Mouse (Mus musculus): ENCODE measurements at regions not wholly inside any gene's neighbourhood (a gene's known extent, or its start where the extent isn't known, plus 50 kb on each side); places are given as distances from the start of the nearest gene placed in this dataset.

GRCm38 (mm10) chr1:183699284-183699683 lies 281.3 kb downstream of the Hhipl2 start:
- whole genome bisulfite sequencing = 80% methylated on average over 11 of the region's 11 CpGs
- no peak for ATAC-seq (ENCODE audit: low FRiP score, low read depth)
- H3K4me2 ChIP-seq (replicated peaks; ENCODE audit: low read depth, low read length, severe bottlenecking) = no peak overlapping the region
- no peak for DNase-seq (ENCODE audit: low spot score)
- no peaks in the 10 kb centered on the region for H3K9me3 ChIP-seq (ENCODE audit: control insufficient read depth, low read length)
- no peak overlapping the region for H3K9ac ChIP-seq (ENCODE audit: low read depth, low read length, severe bottlenecking)
- no peak for TF ChIP-seq POLR2A (IDR thresholded peaks at IDR 0.05; ENCODE audit: borderline replicate concordance, extremely low read depth, insufficient read depth, insufficient read length)
- H3K27me3 ChIP-seq (ENCODE audit: control insufficient read depth, insufficient read depth, low read length) = no peaks in the 10 kb centered on the region
- no peaks in the 10 kb centered on the region for H3K36me3 ChIP-seq (ENCODE audit: control insufficient read depth, insufficient read depth, low read length)
- no peaks in the 10 kb centered on the region for H3K4me1 ChIP-seq (ENCODE audit: control insufficient read depth, insufficient read depth, low read length)
- no peak overlapping the region for H3K27ac ChIP-seq (replicated peaks; ENCODE audit: low read depth, low read length)
- H3K4me3 ChIP-seq (replicated peaks; ENCODE audit: low read length) = no peak overlapping the region

- no peaks in the 10 kb centered on the region for H3K36me3 ChIP-seq (ENCODE audit: control insufficient read depth, insufficient read depth, low read length)
- H3K9me3 ChIP-seq (ENCODE audit: control insufficient read depth, low read length) = no peaks in the 10 kb centered on the region
- peaks cover 4% of the 10 kb centered on the region for H3K4me1 ChIP-seq (ENCODE audit: control insufficient read depth, insufficient read depth, low read length)
- H3K27me3 ChIP-seq (ENCODE audit: control insufficient read depth, insufficient read depth, low read length) = no peaks in the 10 kb centered on the region
- DNase-seq (ENCODE audit: low spot score) = no peak
- no peak overlapping the region for H3K9ac ChIP-seq (ENCODE audit: low read depth, low read length, severe bottlenecking)
- no peak overlapping the region for H3K4me2 ChIP-seq (replicated peaks; ENCODE audit: low read depth, low read length, severe bottlenecking)
- ATAC-seq (ENCODE audit: low FRiP score, low read depth) = no peak
- TF ChIP-seq POLR2A (IDR thresholded peaks at IDR 0.05; ENCODE audit: borderline replicate concordance, extremely low read depth, insufficient read depth, insufficient read length) = no peak
- WGBS = 86% methylated on average over 2 of the region's 2 CpGs
- H3K27ac ChIP-seq (replicated peaks; ENCODE audit: low read depth, low read length) = no peak overlapping the region
- no peak overlapping the region for H3K4me3 ChIP-seq (replicated peaks; ENCODE audit: low read length)
These were observed 284.9 kb downstream of the Hhipl2 start for GRCm38 (mm10) chr1:183702888-183703287.

GRCm38 (mm10) chr1:183712895-183713294 lies 294.9 kb downstream of the Hhipl2 start:
- DNase-seq (ENCODE audit: low spot score) = no peak
- 87% methylated on average over 1 of the region's 1 CpGs for WGBS
- no peaks in the 10 kb centered on the region for H3K9me3 ChIP-seq (ENCODE audit: control insufficient read depth, low read length)

DNA sequence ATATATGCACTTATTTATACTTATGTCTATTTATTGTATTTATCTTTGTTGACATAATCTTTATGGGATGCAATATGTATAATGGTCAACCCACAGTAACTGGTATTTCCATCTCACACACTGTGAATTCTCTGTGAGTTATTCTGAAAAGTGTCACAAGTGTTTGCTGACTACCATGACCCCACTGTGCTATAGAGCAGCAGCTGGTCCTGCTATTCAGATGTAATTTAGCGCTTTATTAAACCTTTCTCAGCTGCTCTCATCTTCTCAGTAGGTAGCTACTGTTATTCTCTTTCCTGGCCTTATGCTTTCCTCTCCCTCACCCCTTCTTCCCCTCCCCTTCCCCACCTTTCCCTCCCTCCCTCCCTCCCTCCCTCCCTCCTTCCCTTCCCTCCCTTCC lies 296.0 kb upstream of the Dusp10 start:
- no peak for DNase-seq (ENCODE audit: low spot score)
- Histone ChIP-seq H3K4me1 (ENCODE audit: control insufficient read depth, insufficient read depth, low read length) (no peaks in the 10 kb centered on the region), H3K9ac (ENCODE audit: low read depth, low read length, severe bottlenecking) (no peak overlapping the region), H3K4me2 (replicated peaks; ENCODE audit: low read depth, low read length, severe bottlenecking) (no peak overlapping the region), H3K36me3 (ENCODE audit: control insufficient read depth, insufficient read depth, low read length) (no peaks in the 10 kb centered on the region), H3K27me3 (ENCODE audit: control insufficient read depth, insufficient read depth, low read length) (no peaks in the 10 kb centered on the region), H3K27ac (replicated peaks; ENCODE audit: low read depth, low read length) (no peak overlapping the region), H3K9me3 (ENCODE audit: control insufficient read depth, low read length) (no peaks in the 10 kb centered on the region), H3K4me3 (replicated peaks; ENCODE audit: low read length) (no peak overlapping the region)
- WGBS = 86% methylated on average over 1 of the region's 1 CpGs
- TF ChIP-seq POLR2A (IDR thresholded peaks at IDR 0.05; ENCODE audit: borderline replicate concordance, extremely low read depth, insufficient read depth, insufficient read length) = no peak
- ATAC-seq (ENCODE audit: low FRiP score, low read depth) = no peak

More at GRCm38 (mm10) chr1:183712895-183713294, 294.9 kb downstream of the Hhipl2 start:
- no peak for ATAC-seq (ENCODE audit: low FRiP score, low read depth)
- Histone ChIP-seq H3K27ac (replicated peaks; ENCODE audit: low read depth, low read length) (no peak overlapping the region), H3K4me2 (replicated peaks; ENCODE audit: low read depth, low read length, severe bottlenecking) (no peak overlapping the region), H3K4me3 (replicated peaks; ENCODE audit: low read length) (no peak overlapping the region), H3K4me1 (ENCODE audit: control insufficient read depth, insufficient read depth, low read length) (peaks cover 5% of the 10 kb centered on the region), H3K9ac (ENCODE audit: low read depth, low read length, severe bottlenecking) (no peak overlapping the region), H3K27me3 (ENCODE audit: control insufficient read depth, insufficient read depth, low read length) (no peaks in the 10 kb centered on the region), H3K36me3 (ENCODE audit: control insufficient read depth, insufficient read depth, low read length) (no peaks in the 10 kb centered on the region)
- TF ChIP-seq POLR2A (IDR thresholded peaks at IDR 0.05; ENCODE audit: borderline replicate concordance, extremely low read depth, insufficient read depth, insufficient read length) = no peak

DNA sequence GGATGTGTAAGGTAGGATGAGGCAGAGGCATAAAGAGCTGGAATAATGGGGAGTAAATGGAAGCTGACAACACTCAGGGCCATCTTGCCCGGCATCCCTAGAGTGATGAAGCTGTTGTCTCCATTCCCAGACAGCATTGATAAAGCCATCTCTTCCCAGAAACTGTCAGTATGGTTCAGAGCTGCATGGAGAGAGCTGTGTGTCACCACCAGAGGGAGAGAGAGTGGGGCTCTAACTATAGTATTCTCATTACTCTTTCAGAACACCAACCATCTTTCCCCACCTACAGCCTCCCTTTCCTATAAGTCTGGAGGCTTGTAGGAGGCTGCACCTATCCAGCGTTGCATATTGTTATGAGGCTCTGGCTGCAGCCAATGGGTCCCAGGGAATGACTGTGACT lies 264.0 kb upstream of the Dusp10 start:
- no peaks in the 10 kb centered on the region for H3K27me3 ChIP-seq (ENCODE audit: control insufficient read depth, insufficient read depth, low read length)
- H3K9ac ChIP-seq (ENCODE audit: low read depth, low read length, severe bottlenecking) = no peak overlapping the region
- TF ChIP-seq POLR2A (IDR thresholded peaks at IDR 0.05; ENCODE audit: borderline replicate concordance, extremely low read depth, insufficient read depth, insufficient read length) = no peak
- ATAC-seq (ENCODE audit: low FRiP score, low read depth) (no peak), DNase-seq (ENCODE audit: low spot score) (no peak)
- H3K4me3 ChIP-seq (replicated peaks; ENCODE audit: low read length) = no peak overlapping the region
- 90% methylated on average over 2 of the region's 2 CpGs for WGBS
- H3K27ac ChIP-seq (replicated peaks; ENCODE audit: low read depth, low read length) = no peak overlapping the region
- H3K9me3 ChIP-seq (ENCODE audit: control insufficient read depth, low read length) = no peaks in the 10 kb centered on the region
- no peaks in the 10 kb centered on the region for H3K4me1 ChIP-seq (ENCODE audit: control insufficient read depth, insufficient read depth, low read length)
- no peaks in the 10 kb centered on the region for H3K36me3 ChIP-seq (ENCODE audit: control insufficient read depth, insufficient read depth, low read length)
- no peak overlapping the region for H3K4me2 ChIP-seq (replicated peaks; ENCODE audit: low read depth, low read length, severe bottlenecking)

- H3K27ac ChIP-seq (replicated peaks; ENCODE audit: low read depth, low read length) = no peak overlapping the region
- DNase-seq (ENCODE audit: low spot score) (no peak), ATAC-seq (ENCODE audit: low FRiP score, low read depth) (no peak)
- no peak overlapping the region for H3K4me3 ChIP-seq (replicated peaks; ENCODE audit: low read length)
- H3K9me3 ChIP-seq (ENCODE audit: control insufficient read depth, low read length) = no peaks in the 10 kb centered on the region
- no peak for TF ChIP-seq POLR2A (IDR thresholded peaks at IDR 0.05; ENCODE audit: borderline replicate concordance, extremely low read depth, insufficient read depth, insufficient read length)
- no peaks in the 10 kb centered on the region for H3K4me1 ChIP-seq (ENCODE audit: control insufficient read depth, insufficient read depth, low read length)
- no peaks in the 10 kb centered on the region for H3K27me3 ChIP-seq (ENCODE audit: control insufficient read depth, insufficient read depth, low read length)
- no peak overlapping the region for H3K4me2 ChIP-seq (replicated peaks; ENCODE audit: low read depth, low read length, severe bottlenecking)
- no peaks in the 10 kb centered on the region for H3K36me3 ChIP-seq (ENCODE audit: control insufficient read depth, insufficient read depth, low read length)
- WGBS = 88% methylated on average over 4 of the region's 4 CpGs
- no peak overlapping the region for H3K9ac ChIP-seq (ENCODE audit: low read depth, low read length, severe bottlenecking)
These were observed 258.6 kb upstream of the Dusp10 start for GRCm38 (mm10) chr1:183754500-183754899.
